Mouse (Mus musculus) CH12.LX (cell line): ENCODE results near the gene Gm9780.
"Not testable (repeated sequence)": the region's sequence is repeated elsewhere in the genome, so short reads cannot be mapped to it uniquely, and the experiment has no call there.

Experiments
- CHD1 ChIP-seq: IDR thresholded peaks from 2 replicates; pipeline ENCODE4 v1.6.1; 2012; ENCODE audit warnings: low read depth, low read length, improper control_type of control experiment, inconsistent platforms
- CTCF ChIP-seq, 2 experiments: IDR thresholded peaks in 1 of 2; conservative IDR thresholded peaks in 1 of 2; 2 replicates each; pipeline ENCODE4 v1.5.1; 2011 to 2012; ENCODE audit warnings: low read depth in 2 of 2, low read length in 2 of 2, improper control_type of control experiment in 1 of 2, inconsistent platforms in 1 of 2, mild to moderate bottlenecking in 1 of 2, moderate library complexity in 1 of 2
- E2F4 ChIP-seq: IDR thresholded peaks from 2 replicates; pipeline ENCODE4 v1.6.1; 2011; ENCODE audit warnings: low read depth, low read length, improper control_type of control experiment; ENCODE audit not compliant: insufficient replicate concordance
- EP300 ChIP-seq: IDR thresholded peaks from 2 replicates; pipeline ENCODE4 v1.6.1; 2011; ENCODE audit warnings: low read length, improper control_type of control experiment
- HCFC1 ChIP-seq: IDR thresholded peaks from 2 replicates; pipeline ENCODE4 v1.6.1; 2012; ENCODE audit warnings: low read depth, mild to moderate bottlenecking, inconsistent platforms, low read length, improper control_type of control experiment
- JUN ChIP-seq: IDR thresholded peaks from 2 replicates; pipeline ENCODE4 v1.6.1; 2011; ENCODE audit warnings: low read depth, mild to moderate bottlenecking, low read length, improper control_type of control experiment, moderate library complexity; ENCODE audit not compliant: insufficient read depth
- JUND ChIP-seq: conservative IDR thresholded peaks from 2 replicates; pipeline ENCODE4 v1.6.1; 2011; ENCODE audit warnings: low read depth, low read length, improper control_type of control experiment
- MAZ ChIP-seq: IDR thresholded peaks from 2 replicates; pipeline ENCODE4 v1.6.1; 2012; ENCODE audit warnings: low read depth, mild to moderate bottlenecking, inconsistent platforms, low read length, improper control_type of control experiment, moderate library complexity
- NRF1 ChIP-seq: IDR thresholded peaks from 2 replicates; pipeline ENCODE4 v1.6.1; 2014; ENCODE audit warnings: low read depth, mild to moderate bottlenecking, inconsistent platforms, low read length, improper control_type of control experiment, moderate library complexity
- POLR2A ChIP-seq: IDR thresholded peaks from 2 replicates; pipeline ENCODE4 v1.6.1; 2011; ENCODE audit warnings: low read depth, mild to moderate bottlenecking, improper control_type of control experiment, low read length
- POLR2AphosphoS2 ChIP-seq: IDR thresholded peaks from 2 replicates; pipeline ENCODE4 v1.6.1; 2011; ENCODE audit warnings: low read depth, low read length, improper control_type of control experiment
- SIN3A ChIP-seq: IDR thresholded peaks from 2 replicates; pipeline ENCODE4 v1.6.1; 2012; ENCODE audit warnings: low read length, improper control_type of control experiment, inconsistent platforms
- USF1 ChIP-seq: IDR thresholded peaks from 2 replicates; pipeline ENCODE4 v1.6.1; 2014; ENCODE audit warnings: low read depth, mild to moderate bottlenecking, inconsistent platforms, low read length, improper control_type of control experiment
- ZNF384 ChIP-seq: IDR thresholded peaks from 2 replicates; pipeline ENCODE4 v1.6.1; 2012; ENCODE audit warnings: low read depth, low read length, improper control_type of control experiment, inconsistent platforms

DNA sequence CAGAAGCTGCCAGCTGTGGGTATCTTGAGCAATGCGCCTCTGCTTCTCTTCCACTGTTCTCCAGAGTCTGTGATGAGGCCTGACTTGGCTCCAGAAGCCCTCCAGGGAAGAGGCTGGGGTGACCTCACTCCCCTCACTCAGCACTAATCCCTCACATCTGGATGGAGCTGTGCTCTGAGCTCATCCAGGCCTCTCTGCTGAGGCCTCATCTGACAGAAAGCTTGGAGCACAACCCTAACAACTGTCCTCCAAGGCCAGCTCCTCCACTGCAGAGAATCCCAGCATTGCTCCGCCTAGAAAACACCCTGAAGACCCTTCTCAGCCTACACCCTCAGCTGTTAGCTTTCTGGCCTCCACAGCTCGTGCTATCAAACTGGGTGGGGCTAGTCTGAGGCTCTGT is 8.1 kb downstream of the Gm9780 start:
- not testable (repeated sequence) for TF ChIP-seq HCFC1; POLR2A; USF1; CTCF (conservative IDR thresholded peaks at IDR 0.05 in 1 of 2, IDR thresholded peaks at IDR 0.05 in 1 of 2; ENCODE audit: low read depth in 2 of 2, low read length in 2 of 2); EP300; ZNF384; SIN3A; NRF1; E2F4; MAZ; JUND; JUN; POLR2AphosphoS2; CHD1
